Mouse (Mus musculus): ENCODE data around the gene Ptprm.

Gene Ptprm

GRCm38 (mm10) chr17:67011836-67012583, 342.2 kb downstream of the Ptprm start:
- no peak for DNase-seq (ENCODE audit: extremely low read depth, low read depth, low spot score)

- no peak for DNase-seq (ENCODE audit: extremely low read depth, low read depth, low spot score)
Measured at GRCm38 (mm10) chr17:67010136-67010535, 344.1 kb downstream of the Ptprm start.

GRCm38 (mm10) chr17:67008137-67008536, 346.1 kb downstream of the Ptprm start:
- no peak for DNase-seq (ENCODE audit: extremely low read depth, low read depth, low spot score)

GRCm38 (mm10) chr17:67006740-67007385, 347.4 kb downstream of the Ptprm start:
- DNase-seq (ENCODE audit: extremely low read depth, low read depth, low spot score), result no peak

DNA sequence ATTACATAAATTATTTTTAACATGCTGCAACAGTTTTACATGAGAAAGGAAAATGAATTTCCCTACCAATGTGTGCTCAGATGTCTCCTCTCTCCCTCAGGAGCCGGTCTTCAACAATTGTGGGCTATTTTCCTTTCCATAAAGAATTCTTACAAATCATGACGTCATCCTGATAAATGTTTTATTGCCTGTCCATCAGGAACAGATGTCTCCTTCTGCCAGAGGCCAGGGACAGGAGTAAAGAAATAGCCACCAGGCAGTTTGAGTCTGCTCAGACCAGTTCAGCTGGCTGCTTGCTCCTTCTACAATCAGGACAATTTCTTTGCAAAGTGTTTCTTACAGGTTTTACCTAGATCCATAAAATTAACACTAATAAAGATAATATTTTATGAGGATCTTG, 357.4 kb downstream of the Ptprm start:
- DNase-seq (ENCODE audit: extremely low read depth, low read depth, low spot score), result no peak

GRCm38 (mm10) chr17:66996016-66996415, 358.2 kb downstream of the Ptprm start:
- DNase-seq (ENCODE audit: extremely low read depth, low read depth, low spot score), result no peak

DNA sequence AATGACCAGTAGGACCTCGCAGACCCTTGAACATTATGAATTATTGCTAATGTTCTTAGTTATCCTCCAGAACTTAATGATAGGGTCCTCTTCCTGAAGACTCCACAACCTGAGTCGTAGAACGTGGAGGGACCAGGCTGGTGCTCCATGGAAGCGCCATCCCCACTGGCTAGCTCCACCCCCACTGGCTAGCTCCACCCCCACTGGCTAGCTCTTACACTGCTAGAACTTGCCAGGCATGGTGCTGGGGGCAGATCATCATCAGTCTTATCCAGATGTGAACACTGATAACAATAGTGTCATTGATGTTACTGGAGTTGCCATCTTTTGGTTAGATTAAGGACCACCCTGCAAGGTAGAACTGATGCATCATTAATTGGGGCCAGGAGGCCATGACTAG, 362.4 kb downstream of the Ptprm start:
- no peak for DNase-seq (ENCODE audit: extremely low read depth, low read depth, low spot score)

DNA sequence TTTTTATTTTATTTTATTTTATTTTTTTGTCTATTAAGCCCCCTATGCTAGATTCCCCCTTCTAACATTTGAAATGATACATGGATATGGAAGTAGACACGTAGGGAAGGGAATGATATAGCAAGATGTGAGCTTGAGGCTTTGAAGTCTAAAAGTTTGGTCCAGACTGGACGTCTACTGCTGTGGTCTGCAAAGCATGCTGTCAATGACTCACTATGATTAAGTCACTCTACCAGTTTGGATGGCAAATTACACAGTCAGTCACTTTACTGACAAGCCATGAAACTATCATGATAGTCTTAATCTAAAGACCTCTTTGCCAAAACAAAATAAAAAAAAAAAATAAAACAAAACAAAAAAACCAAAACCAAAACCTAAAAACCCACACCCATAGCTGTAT, 363.5 kb downstream of the Ptprm start:
- no peak for DNase-seq (ENCODE audit: extremely low read depth, low read depth, low spot score)

- DNase-seq (ENCODE audit: extremely low read depth, low read depth, low spot score), result no peak
Measured at GRCm38 (mm10) chr17:66988014-66988413, 366.2 kb downstream of the Ptprm start.

- no peak for DNase-seq (ENCODE audit: extremely low read depth, low read depth, low spot score)
Measured at GRCm38 (mm10) chr17:66981649-66982048, 372.6 kb downstream of the Ptprm start.

- no peak for DNase-seq (ENCODE audit: extremely low read depth, low read depth, low spot score)
Measured at GRCm38 (mm10) chr17:66979971-66980370, 374.3 kb downstream of the Ptprm start.

DNA sequence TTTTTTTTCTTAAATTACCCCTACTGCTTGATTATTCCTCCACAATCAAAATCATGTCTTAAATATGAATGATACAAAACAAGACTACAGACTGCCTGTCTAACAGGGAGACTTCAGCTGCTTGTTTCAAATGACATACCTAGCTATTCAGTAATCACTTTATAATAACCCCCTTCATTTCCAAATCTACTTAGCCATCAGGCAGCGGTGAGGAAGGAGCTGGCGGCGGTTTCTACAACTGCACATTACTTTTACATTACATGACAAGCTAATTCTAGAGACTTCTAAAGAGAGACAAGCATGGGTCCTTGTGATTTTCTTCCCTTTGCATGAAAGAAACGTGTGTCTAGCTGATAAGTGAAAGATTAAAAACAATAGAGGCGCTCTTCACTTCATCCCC, 377.8 kb downstream of the Ptprm start:
- DNase-seq (ENCODE audit: extremely low read depth, low read depth, low spot score), result no peak

- DNase-seq (ENCODE audit: extremely low read depth, low read depth, low spot score), result no peak
Measured at GRCm38 (mm10) chr17:66972976-66973375, 381.3 kb downstream of the Ptprm start.

- no peak for DNase-seq (ENCODE audit: extremely low read depth, low read depth, low spot score)
Measured at GRCm38 (mm10) chr17:66960986-66961385, 393.3 kb downstream of the Ptprm start.

- no peak for DNase-seq (ENCODE audit: extremely low read depth, low read depth, low spot score)
Measured at GRCm38 (mm10) chr17:66960557-66960956, 393.7 kb downstream of the Ptprm start.

DNA sequence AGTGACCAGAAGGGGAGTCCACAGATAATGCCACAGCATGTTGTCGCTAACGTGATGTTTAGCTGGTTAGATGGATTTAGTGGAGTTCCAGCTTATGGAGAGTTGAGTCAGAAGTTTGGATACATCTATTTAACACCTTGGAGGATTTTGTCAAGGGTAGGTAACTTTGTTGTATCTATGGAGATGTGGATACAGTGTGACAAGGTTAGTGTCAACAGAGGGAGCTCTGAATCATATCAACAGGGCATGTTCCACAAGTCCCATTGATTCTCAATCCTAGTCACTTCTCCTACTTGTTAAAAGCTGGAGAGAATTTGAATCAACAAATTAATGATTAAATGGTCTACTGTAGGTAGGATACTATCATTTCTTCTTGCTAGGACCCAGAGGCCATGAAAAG, 394.4 kb downstream of the Ptprm start:
- DNase-seq (ENCODE audit: extremely low read depth, low read depth, low spot score), result no peak

- no peak for DNase-seq (ENCODE audit: extremely low read depth, low read depth, low spot score)
Measured at GRCm38 (mm10) chr17:66958766-66959165, 395.5 kb downstream of the Ptprm start.

DNA sequence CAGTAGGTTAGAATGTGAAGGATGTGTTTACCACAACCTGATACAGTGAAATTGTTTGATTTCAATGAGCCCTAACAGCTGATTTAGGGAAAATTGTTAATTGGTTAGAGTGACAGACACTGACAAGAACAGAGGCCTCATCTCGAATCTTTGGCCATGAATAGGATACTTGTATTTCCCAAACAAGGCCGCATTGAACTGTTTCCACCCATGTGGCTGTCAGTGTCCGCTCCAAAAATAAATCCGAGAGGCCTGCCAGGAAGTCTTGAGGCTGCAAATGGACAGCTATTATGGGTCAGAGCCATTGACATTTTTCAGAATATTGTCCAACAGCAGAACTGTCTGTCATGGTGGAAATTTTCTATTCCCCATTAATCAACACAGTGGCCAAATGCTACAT, 409.8 kb downstream of the Ptprm start:
- DNase-seq (ENCODE audit: extremely low read depth, low read depth, low spot score), result no peak

DNA sequence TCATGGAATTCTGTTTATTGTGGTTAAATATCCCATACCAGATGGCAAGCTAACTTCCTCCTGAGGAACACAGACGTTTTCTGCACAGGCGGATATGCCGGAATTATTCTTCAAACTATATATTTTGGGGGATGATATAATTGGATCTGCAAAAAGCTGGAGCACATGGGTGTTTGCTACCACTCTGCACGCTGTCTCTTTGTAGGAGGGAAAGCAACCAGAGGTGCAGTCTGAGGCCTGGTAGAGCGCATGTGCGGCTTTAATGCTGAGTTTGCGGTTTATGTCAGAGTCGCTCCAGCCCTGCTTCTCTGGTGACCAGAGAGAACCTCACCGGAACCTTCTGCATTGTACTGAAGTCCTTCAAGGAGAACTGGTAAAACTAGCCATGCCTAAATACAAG, 410.7 kb downstream of the Ptprm start:
- DNase-seq (ENCODE audit: extremely low read depth, low read depth, low spot score), result no peak

DNA sequence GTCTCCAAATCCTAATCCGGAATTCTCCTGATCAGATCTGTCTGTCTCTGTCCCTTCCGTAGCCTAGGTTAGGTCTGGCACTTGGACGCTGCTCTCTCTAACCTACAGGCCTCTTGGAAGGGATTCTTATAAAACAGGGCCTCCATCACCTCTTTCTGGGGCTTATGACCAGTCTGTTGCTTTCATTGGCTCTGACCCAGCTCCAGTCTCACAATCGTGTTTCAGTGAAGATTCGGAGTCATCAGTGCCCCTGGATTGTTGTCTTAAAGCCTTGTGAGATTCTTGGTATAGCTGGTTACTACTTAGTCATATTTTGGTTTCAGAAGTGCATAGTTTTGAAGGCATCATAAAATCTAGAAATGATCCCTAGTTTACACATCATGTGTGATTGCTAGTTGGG, 428.6 kb downstream of the Ptprm start:
- DNase-seq (ENCODE audit: extremely low read depth, low read depth, low spot score), result no peak

DNA sequence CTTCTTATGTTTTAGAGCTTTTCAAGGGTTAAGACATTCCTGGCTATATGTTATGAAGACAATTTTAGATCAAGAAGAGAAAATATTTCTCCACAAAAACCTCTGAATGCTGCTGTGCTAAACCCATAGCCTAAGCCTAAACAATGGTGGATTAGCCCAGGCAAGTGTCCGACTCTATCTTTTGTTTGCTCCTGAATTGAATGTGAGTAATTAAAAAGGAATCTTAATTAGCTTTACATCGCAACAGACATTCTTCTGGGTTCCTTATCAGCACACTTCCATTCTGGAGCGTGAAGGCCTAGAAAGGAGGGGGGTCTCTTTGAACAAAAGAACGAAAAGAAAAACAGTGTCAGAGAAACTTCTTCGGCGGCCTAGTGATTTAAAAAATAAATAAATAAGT, 439.6 kb downstream of the Ptprm start:
- DNase-seq (ENCODE audit: extremely low read depth, low read depth, low spot score), result no peak

DNA sequence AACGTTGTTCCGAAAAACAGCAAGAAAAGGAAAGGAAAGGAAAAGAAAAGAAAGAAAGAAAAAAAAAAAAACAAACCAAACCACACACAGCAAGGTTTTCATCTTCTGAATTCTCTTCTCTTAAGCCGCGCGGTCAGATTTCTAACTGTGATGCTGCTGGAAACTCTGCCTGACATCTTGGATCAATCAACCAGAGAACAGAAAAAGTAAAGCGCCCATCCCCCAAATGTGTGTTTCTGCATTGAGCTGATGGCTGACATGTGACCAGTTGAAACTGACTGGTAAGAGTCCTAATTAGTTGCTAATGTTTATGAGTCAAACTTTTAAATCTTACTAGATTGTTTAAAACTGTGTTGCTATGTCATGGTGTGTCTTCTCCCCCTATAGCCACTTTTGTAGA, 441.7 kb downstream of the Ptprm start:
- no peak for DNase-seq (ENCODE audit: extremely low read depth, low read depth, low spot score)

- no peak for DNase-seq (ENCODE audit: extremely low read depth, low read depth, low spot score)
Measured at GRCm38 (mm10) chr17:66912120-66912519, 442.1 kb downstream of the Ptprm start.
